Mouse (Mus musculus) small intestine, adult 2 months (tissue): ENCODE data around the gene Il21r. TPM values are rescaled to one million over a fixed set of nuclear protein-coding genes. Genes with fewer than 3 reads are reported as not detected.

Source experiments
- H3K27ac ChIP-seq: fragments of 200-500 bp; 2 replicates; pipeline ENCODE4 v1.5.1; 2012; ENCODE audit warnings: low read depth, low read length, control low read depth, inconsistent platforms; ENCODE audit not compliant: insufficient read depth
- H3K27me3 ChIP-seq: fragments of 200-500 bp; 2 replicates; pipeline ENCODE4 v1.6.1; 2012; ENCODE audit warnings: mild to moderate bottlenecking, moderate library complexity, low read length, inconsistent platforms; ENCODE audit not compliant: control insufficient read depth, insufficient read depth
- H3K36me3 ChIP-seq: fragments of 200-500 bp; 2 replicates; pipeline ENCODE4 v1.6.1; 2012; ENCODE audit warnings: mild to moderate bottlenecking, low read length, control low read depth, inconsistent platforms; ENCODE audit not compliant: control insufficient read depth, insufficient read depth
- H3K4me1 ChIP-seq: fragments of 200-500 bp; 2 replicates; pipeline ENCODE4 v1.6.1; 2012; ENCODE audit warnings: low read length, inconsistent platforms, mixed read lengths; ENCODE audit not compliant: control insufficient read depth, insufficient read depth, insufficient read length
- H3K4me3 ChIP-seq: fragments of 200-500 bp; 2 replicates; pipeline ENCODE4 v1.5.1; 2012; ENCODE audit warnings: low read depth, mild to moderate bottlenecking, control low read depth, inconsistent platforms, low read length, moderate library complexity
- CTCF ChIP-seq: fragments of 200-500 bp; IDR thresholded peaks from 2 replicates; pipeline ENCODE4 v1.5.1; 2012; ENCODE audit warnings: low read depth, mild to moderate bottlenecking, control low read depth, inconsistent platforms, low read length, moderate library complexity, mixed read lengths; ENCODE audit not compliant: insufficient replicate concordance, insufficient read length; ENCODE audit errors: extremely low read depth
- POLR2A ChIP-seq: fragments of 200-500 bp; IDR thresholded peaks from 2 replicates; pipeline ENCODE4 v1.6.1; 2012; ENCODE audit warnings: low read depth, mild to moderate bottlenecking, control low read depth, inconsistent platforms, low read length, moderate library complexity
- WGBS: fragments of 180-500 bp; shearing (Covaris S2); methylation state at CpG from one replicate; pipeline ENCODE4 v1.1.7; 2018; 5-methylcytosine and 5-hydroxymethylcytosine counted together
- polyA plus RNA-seq: library from polyadenylated mRNA; depleted of rRNA; stranded (reverse); fragments of >200 nt; gene quantifications from 2 replicates; pipeline ENCODE4 v1.2.3, GENCODE M21; 2012

Gene Il21r
- polyA plus RNA-seq, 1 experiment: 13.4 TPM

GRCm38 (mm10) chr7:125580625-125581316 is 22.5 kb upstream of the Il21r start:
- no peaks in the 10 kb centered on the region for H3K27me3 ChIP-seq
- TF ChIP-seq CTCF: no peak
- no peak for TF ChIP-seq POLR2A
- no peak overlapping the region for H3K27ac ChIP-seq
- H3K4me3 ChIP-seq: peak overlapping the region; percentile 44
- H3K4me1 ChIP-seq: peaks cover 10% of the 10 kb centered on the region
- H3K36me3 ChIP-seq: peaks cover 17% of the 10 kb centered on the region
- WGBS: 16% methylated on average over 16 of the region's 16 CpGs

GRCm38 (mm10) chr7:125581317-125581672 is 21.9 kb upstream of the Il21r start:
- TF ChIP-seq POLR2A (no peak), CTCF (peak; percentile 98)
- H3K4me1 ChIP-seq: peaks cover 10% of the 10 kb centered on the region
- no peak overlapping the region for H3K27ac ChIP-seq
- WGBS: 5% methylated on average over 21 of the region's 21 CpGs
- peaks cover 12% of the 10 kb centered on the region for H3K36me3 ChIP-seq
- H3K4me3 ChIP-seq: peak overlapping the region; percentile 44
- H3K27me3 ChIP-seq: no peaks in the 10 kb centered on the region

- no peak overlapping the region for H3K27ac ChIP-seq
- TF ChIP-seq CTCF: no peak
- no peaks in the 10 kb centered on the region for H3K27me3 ChIP-seq
- H3K36me3 ChIP-seq: no peaks in the 10 kb centered on the region
- H3K4me3 ChIP-seq: no peak overlapping the region
- 56% methylated on average over 6 of the region's 6 CpGs for WGBS
- peaks cover 5% of the 10 kb centered on the region; the same call in 1 of the 2 replicates for H3K4me1 ChIP-seq
Measured at GRCm38 (mm10) chr7:125583325-125584004, 19.8 kb upstream of the Il21r start.

- 85% methylated on average over 5 of the region's 5 CpGs for WGBS
- TF ChIP-seq POLR2A (no peak), CTCF (no peak)
- no peak overlapping the region for H3K27ac ChIP-seq
Measured at GRCm38 (mm10) chr7:125584005-125584369, 19.2 kb upstream of the Il21r start.

GRCm38 (mm10) chr7:125586355-125586754 is 16.9 kb upstream of the Il21r start:
- peaks cover 2% of the 10 kb centered on the region; the same call in 1 of the 2 replicates for H3K4me1 ChIP-seq
- H3K27ac ChIP-seq: no peak overlapping the region
- TF ChIP-seq POLR2A: no peak
- TF ChIP-seq CTCF: no peak
- no peaks in the 10 kb centered on the region for H3K36me3 ChIP-seq
- no peaks in the 10 kb centered on the region for H3K27me3 ChIP-seq
- 98% methylated on average over 23 of the region's 23 CpGs for WGBS
- no peak overlapping the region for H3K4me3 ChIP-seq

More at GRCm38 (mm10) chr7:125584005-125584369, 19.2 kb upstream of the Il21r start:
- Histone ChIP-seq H3K27me3 (no peaks in the 10 kb centered on the region), H3K4me1 (peaks cover 5% of the 10 kb centered on the region; the same call in 1 of the 2 replicates), H3K4me3 (no peak overlapping the region), H3K36me3 (no peaks in the 10 kb centered on the region)

GRCm38 (mm10) chr7:125588721-125589120 is 14.5 kb upstream of the Il21r start:
- no peaks in the 10 kb centered on the region for H3K4me1 ChIP-seq
- no peak overlapping the region for H3K27ac ChIP-seq
- no peaks in the 10 kb centered on the region for H3K27me3 ChIP-seq
- WGBS: 85% methylated on average over 4 of the region's 4 CpGs
- TF ChIP-seq CTCF (no peak), POLR2A (no peak)
- H3K36me3 ChIP-seq: no peaks in the 10 kb centered on the region
- H3K4me3 ChIP-seq: no peak overlapping the region

GRCm38 (mm10) chr7:125589896-125590295 is 13.3 kb upstream of the Il21r start:
- 79% methylated on average over 7 of the region's 7 CpGs for WGBS
- H3K36me3 ChIP-seq: no peaks in the 10 kb centered on the region
- H3K4me1 ChIP-seq: no peaks in the 10 kb centered on the region
- H3K27me3 ChIP-seq: no peaks in the 10 kb centered on the region
- no peak overlapping the region for H3K27ac ChIP-seq
- no peak overlapping the region for H3K4me3 ChIP-seq
- TF ChIP-seq POLR2A (no peak), CTCF (no peak)
